Mouse (Mus musculus): Measurements from ENCODE around the gene Slc39a11.

DNA sequence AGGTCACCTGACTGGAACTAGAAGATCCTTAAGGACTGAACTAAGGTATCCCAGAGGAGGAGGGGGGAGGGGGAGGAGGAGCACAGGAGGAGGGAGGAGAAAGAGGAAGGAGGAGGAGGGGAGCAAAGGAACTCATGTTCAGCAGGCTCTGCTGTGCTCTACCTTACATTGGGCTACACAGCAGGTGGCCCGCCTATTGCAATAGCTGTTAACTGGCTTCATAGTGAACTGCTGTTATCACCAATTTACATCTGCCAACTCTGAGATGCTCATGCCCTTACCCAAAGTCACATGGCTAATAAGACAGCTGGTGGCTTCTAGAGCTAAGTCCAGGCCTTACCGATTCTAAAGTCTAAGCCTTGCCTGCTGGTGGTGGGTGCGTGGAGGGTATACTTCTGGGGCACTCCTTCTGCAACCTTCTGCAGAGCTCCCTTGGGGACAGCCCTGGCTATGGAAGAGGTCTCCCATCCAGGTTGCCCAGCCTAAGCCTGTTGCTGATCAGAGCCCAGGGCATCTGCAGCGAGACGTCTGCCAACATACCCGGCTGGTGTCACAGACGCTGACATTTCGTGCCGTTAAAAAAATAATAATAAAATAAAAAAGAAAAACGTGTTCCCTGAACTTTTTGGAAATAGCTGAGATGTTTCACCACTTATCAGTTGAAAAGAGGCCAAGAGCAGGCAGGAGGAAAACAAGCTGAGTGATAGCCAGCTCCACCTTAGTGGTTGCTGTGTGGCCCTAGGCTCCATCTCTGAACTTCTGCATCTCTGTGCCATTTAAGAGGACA lies 289.6 kb downstream of the Slc39a11 start:
- TF ChIP-seq POLR2A (IDR thresholded peaks at IDR 0.05; ENCODE audit: borderline replicate concordance, control insufficient read depth, low read depth, low read length) (no peak), CTCF (IDR thresholded peaks at IDR 0.05; ENCODE audit: control insufficient read depth, insufficient read depth, low read length) (no peak)
